Mouse (Mus musculus) thymus, adult 2 months (tissue): ENCODE data around the gene Cd93.

ENCODE experiments used
- CTCF ChIP-seq: fragments of 200-500 bp; IDR thresholded peaks from 2 replicates; pipeline ENCODE4 v1.5.1; 2012; ENCODE audit warnings: mild to moderate bottlenecking, control low read depth, low read length, moderate library complexity, borderline replicate concordance; ENCODE audit not compliant: control insufficient read depth, poor library complexity, insufficient read depth; ENCODE audit errors: extremely low read depth
- POLR2A ChIP-seq: fragments of 200-500 bp; IDR thresholded peaks from 2 replicates; pipeline ENCODE4 v1.6.1; 2012; ENCODE audit warnings: mild to moderate bottlenecking, low read length, control low read depth, moderate library complexity; ENCODE audit not compliant: control insufficient read depth, poor library complexity, insufficient read depth; ENCODE audit errors: extremely low read depth

DNA sequence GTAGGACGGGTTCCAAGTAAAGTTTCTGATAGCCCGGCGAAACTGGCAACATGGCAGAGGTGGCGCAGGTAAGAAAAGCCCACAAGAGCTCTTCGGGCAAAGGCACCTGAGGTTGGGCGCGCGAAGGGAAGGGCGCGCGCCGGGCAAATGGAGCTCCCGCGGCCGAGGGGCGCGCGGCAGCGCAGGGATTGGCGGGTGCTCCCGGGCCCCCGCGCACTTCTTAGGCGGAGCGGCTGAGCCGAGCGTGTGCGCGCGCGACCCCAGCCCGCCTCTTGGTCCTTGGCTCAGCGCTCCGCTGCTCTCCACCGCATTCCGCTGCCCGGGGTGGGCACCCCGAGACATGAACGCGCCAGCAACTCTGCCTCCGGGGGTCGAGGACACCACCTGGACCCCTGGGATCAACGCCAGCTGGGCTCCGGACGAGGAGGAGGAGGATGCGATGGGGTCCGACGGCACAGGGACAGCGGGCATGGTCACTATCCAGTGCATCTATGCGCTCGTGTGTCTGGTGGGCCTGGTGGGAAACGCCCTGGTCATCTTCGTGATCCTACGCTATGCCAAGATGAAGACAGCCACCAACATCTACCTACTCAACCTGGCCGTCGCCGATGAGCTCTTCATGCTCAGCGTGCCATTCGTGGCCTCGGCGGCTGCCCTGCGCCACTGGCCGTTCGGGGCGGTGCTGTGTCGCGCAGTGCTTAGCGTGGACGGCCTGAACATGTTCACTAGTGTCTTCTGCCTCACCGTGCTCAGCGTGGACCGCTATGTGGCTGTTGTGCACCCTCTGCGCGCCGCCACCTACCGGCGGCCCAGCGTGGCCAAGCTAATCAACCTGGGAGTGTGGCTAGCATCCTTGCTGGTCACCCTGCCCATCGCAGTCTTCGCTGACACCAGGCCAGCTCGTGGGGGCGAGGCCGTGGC is 48.0 kb downstream of the Cd93 start, which contains the start of gene Sstr4:
- TF ChIP-seq CTCF (no peak), POLR2A (no peak)
